Mouse (Mus musculus) heart, postnatal 0 days (tissue): ENCODE data around the gene Cdc42ep5.

Experiments used
- CTCF ChIP-seq: IDR thresholded peaks from 2 replicates; pipeline ENCODE4 v1.5.1; 2016; ENCODE audit warnings: antibody characterized with exemption, control low read depth, low read depth
- EP300 ChIP-seq: IDR thresholded peaks from 2 replicates; pipeline ENCODE4 v1.6.1; 2016; ENCODE audit warnings: antibody characterized with exemption, low read depth

- TF ChIP-seq EP300: no peak
- TF ChIP-seq CTCF: no peak
These were observed 41.9 kb downstream of the Cdc42ep5 start for GRCm38 (mm10) chr7:4122783-4123182.
